Mouse (Mus musculus) colon, adult 2 months (tissue): ENCODE data around the gene Wnt5b. TPM values are rescaled to one million over a fixed set of nuclear protein-coding genes. Genes with fewer than 3 reads are reported as not detected.

ENCODE experiments used
- polyA plus RNA-seq: library from polyadenylated mRNA; depleted of rRNA; stranded (reverse); fragments of >200 nt; gene quantifications from 2 replicates; pipeline ENCODE4 v1.2.3, GENCODE M21; 2012; rRNA removed

The Wnt5b gene
- polyA plus RNA-seq = 6.9 and 7.0 TPM in 2 replicates

GRCm38 (mm10) chr6:119543803-119544517 lies at the start of gene Wnt5b:
Gene Wnt5b, minus strand, starts transcription at chr6:119544347.

DNA sequence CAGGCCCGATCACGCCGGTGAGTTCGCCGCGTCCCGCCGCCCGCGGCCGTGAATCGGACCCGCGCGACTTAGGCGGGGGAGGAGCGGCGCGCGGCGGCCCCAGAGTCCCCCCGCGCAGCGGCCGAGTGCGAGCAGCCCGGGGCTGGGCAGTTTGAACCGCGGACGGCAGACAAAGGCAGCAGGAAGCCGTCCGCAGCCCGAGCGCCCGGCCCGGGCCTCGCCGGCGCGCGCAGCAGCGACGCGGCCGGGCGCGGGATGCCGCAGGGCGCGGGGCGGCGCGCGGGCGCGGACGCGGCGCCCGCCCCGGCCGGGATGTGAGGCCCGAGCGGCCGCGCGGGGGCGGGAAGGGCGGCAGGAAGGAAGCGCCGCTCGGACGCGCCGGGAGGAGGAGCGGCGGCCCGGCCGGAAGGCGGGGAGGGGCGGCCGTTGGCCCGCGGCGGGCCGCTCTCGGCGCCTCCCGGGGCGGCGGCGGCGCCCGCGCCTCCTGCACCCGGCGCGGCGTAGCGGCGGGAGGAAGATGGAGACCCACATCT lies 64.7 kb downstream of the Wnt5b start, which contains the start of gene Fbxl14:
Gene Fbxl14 (plus strand): TSS at position 326 of the 533 bp plus-strand sequence.

GRCm38 (mm10) chr6:119417354-119417753 lies 126.8 kb downstream of the Wnt5b start, which contains the start of gene Adipor2:
Gene Adipor2, minus strand, starts transcription at chr6:119417704.

Other genes with a start within 250 kb of the Wnt5b start
- 0.09 and 0.17 TPM in 2 replicates for gene Lrtm2, start 213.6 kb downstream of the Wnt5b start, polyA plus RNA-seq
- gene Adipor2, start 126.6 kb downstream of the Wnt5b start, polyA plus RNA-seq = 62.2 and 62.5 TPM in 2 replicates
- 86.2 and 106 TPM in 2 replicates for gene Fbxl14, start 64.7 kb downstream of the Wnt5b start, polyA plus RNA-seq